Mouse (Mus musculus) CH12.LX (cell line): ENCODE data around the gene Mras. TPM values are rescaled to one million over a fixed set of nuclear protein-coding genes. Genes with fewer than 3 reads are reported as not detected.

Source experiments
- DNase-seq: peaks from one replicate; pipeline ENCODE4 v3.0.0-alpha.2; 2013; ENCODE audit errors: extremely low read depth
- H3K27ac ChIP-seq: 2 replicates; pipeline ENCODE4 v1.5.1; 2012; ENCODE audit warnings: low read depth, mild to moderate bottlenecking, control low read depth, moderate library complexity; ENCODE audit not compliant: insufficient read depth
- H3K27me3 ChIP-seq: replicated peaks from 2 replicates; pipeline ENCODE3; 2012; ENCODE audit warnings: inconsistent platforms
- H3K36me3 ChIP-seq, 2 experiments: replicated peaks in 1 of 2; 2 replicates each; pipeline versions ENCODE3 to v1.6.1; 2012; ENCODE audit warnings: inconsistent platforms in 1 of 2, low read length in 1 of 2, mild to moderate bottlenecking in 1 of 2, mixed read lengths in 1 of 2, moderate library complexity in 1 of 2; ENCODE audit not compliant: control insufficient read depth in 1 of 2, insufficient read depth in 1 of 2
- H3K4me1 ChIP-seq, 2 experiments: 2 replicates each; pipeline ENCODE4 v1.6.1; 2012; ENCODE audit warnings: inconsistent platforms in 1 of 2, moderate library complexity in 1 of 2; ENCODE audit not compliant: insufficient read depth in 2 of 2, control insufficient read depth in 1 of 2
- H3K4me2 ChIP-seq: 2 replicates; pipeline ENCODE4 v1.6.1; 2012; ENCODE audit warnings: low read depth, mild to moderate bottlenecking, control low read depth; ENCODE audit not compliant: poor library complexity, insufficient read depth, severe bottlenecking
- H3K4me3 ChIP-seq, 3 experiments: fragments of 150-350 bp in 1 of 3; sonication (generic) in 1 of 3; replicated peaks in 1 of 3; 2 replicates each; pipeline versions ENCODE3 to v1.5.1; 2011 to 2012; ENCODE audit warnings: low read depth in 2 of 3, low read length in 2 of 3, mild to moderate bottlenecking in 2 of 3, moderate library complexity in 2 of 3, control low read depth in 1 of 3, improper control_type of control experiment in 1 of 3, inconsistent platforms in 1 of 3, mixed read lengths in 1 of 3; ENCODE audit not compliant: poor library complexity in 1 of 3
- H3K79me2 ChIP-seq: replicated peaks from 2 replicates; pipeline ENCODE4 v1.6.1; 2012; ENCODE audit warnings: mild to moderate bottlenecking, moderate library complexity; ENCODE audit not compliant: control insufficient read depth, poor library complexity, insufficient read depth, severe bottlenecking; ENCODE audit errors: extremely low read depth
- H3K9ac ChIP-seq: 2 replicates; pipeline ENCODE4 v1.6.1; 2012; ENCODE audit warnings: low read depth, mild to moderate bottlenecking, control low read depth, moderate library complexity; ENCODE audit not compliant: insufficient read depth
- H3K9me3 ChIP-seq: replicated peaks from 2 replicates; pipeline ENCODE3; 2012; ENCODE audit warnings: low read length, inconsistent platforms, mixed read lengths
- BHLHE40 ChIP-seq: IDR thresholded peaks from 2 replicates; pipeline ENCODE4 v1.6.1; 2011; ENCODE audit warnings: mild to moderate bottlenecking, low read depth, low read length, improper control_type of control experiment
- CHD1 ChIP-seq: IDR thresholded peaks from 2 replicates; pipeline ENCODE4 v1.6.1; 2012; ENCODE audit warnings: low read depth, low read length, improper control_type of control experiment, inconsistent platforms
- CHD2 ChIP-seq: IDR thresholded peaks from 2 replicates; pipeline ENCODE4 v1.6.1; 2011; ENCODE audit warnings: low read length, improper control_type of control experiment
- CTCF ChIP-seq, 2 experiments: IDR thresholded peaks in 1 of 2; conservative IDR thresholded peaks in 1 of 2; 2 replicates each; pipeline ENCODE4 v1.5.1; 2011 to 2012; ENCODE audit warnings: low read depth in 2 of 2, low read length in 2 of 2, improper control_type of control experiment in 1 of 2, inconsistent platforms in 1 of 2, mild to moderate bottlenecking in 1 of 2, moderate library complexity in 1 of 2
- ELF1 ChIP-seq: IDR thresholded peaks from 2 replicates; pipeline ENCODE4 v1.6.1; 2014; ENCODE audit warnings: low read depth, mild to moderate bottlenecking, inconsistent platforms, low read length, improper control_type of control experiment
- EP300 ChIP-seq: IDR thresholded peaks from 2 replicates; pipeline ENCODE4 v1.6.1; 2011; ENCODE audit warnings: low read length, improper control_type of control experiment
- ETS1 ChIP-seq: conservative IDR thresholded peaks from 2 replicates; pipeline ENCODE4 v1.6.1; 2012; ENCODE audit warnings: low read depth, mild to moderate bottlenecking, inconsistent platforms, low read length, improper control_type of control experiment, moderate library complexity
- HCFC1 ChIP-seq: IDR thresholded peaks from 2 replicates; pipeline ENCODE4 v1.6.1; 2012; ENCODE audit warnings: low read depth, mild to moderate bottlenecking, inconsistent platforms, low read length, improper control_type of control experiment
- IRF4 ChIP-seq: IDR thresholded peaks from 2 replicates; pipeline ENCODE4 v1.6.1; 2014; ENCODE audit warnings: low read depth, mild to moderate bottlenecking, inconsistent platforms, low read length, improper control_type of control experiment
- JUN ChIP-seq: IDR thresholded peaks from 2 replicates; pipeline ENCODE4 v1.6.1; 2011; ENCODE audit warnings: low read depth, mild to moderate bottlenecking, low read length, improper control_type of control experiment, moderate library complexity; ENCODE audit not compliant: insufficient read depth
- JUND ChIP-seq: conservative IDR thresholded peaks from 2 replicates; pipeline ENCODE4 v1.6.1; 2011; ENCODE audit warnings: low read depth, low read length, improper control_type of control experiment
- KAT2A ChIP-seq: IDR thresholded peaks from 2 replicates; pipeline ENCODE4 v1.6.1; 2012; ENCODE audit warnings: low read length, improper control_type of control experiment, inconsistent platforms; ENCODE audit not compliant: insufficient replicate concordance
- MAX ChIP-seq: IDR thresholded peaks from 2 replicates; pipeline ENCODE4 v1.6.1; 2011; ENCODE audit warnings: low read length, improper control_type of control experiment
- MXI1 ChIP-seq: IDR thresholded peaks from 2 replicates; pipeline ENCODE4 v1.6.1; 2011; ENCODE audit warnings: mild to moderate bottlenecking, low read depth, low read length, improper control_type of control experiment
- NELFE ChIP-seq: IDR thresholded peaks from 2 replicates; pipeline ENCODE4 v1.6.1; 2011; ENCODE audit warnings: low read depth, low read length, improper control_type of control experiment
- POLR2AphosphoS2 ChIP-seq: IDR thresholded peaks from 2 replicates; pipeline ENCODE4 v1.6.1; 2011; ENCODE audit warnings: low read depth, low read length, improper control_type of control experiment
- RAD21 ChIP-seq: IDR thresholded peaks from 2 replicates; pipeline ENCODE4 v1.6.1; 2011; ENCODE audit warnings: low read depth, mild to moderate bottlenecking, low read length, improper control_type of control experiment, moderate library complexity
- SIN3A ChIP-seq: IDR thresholded peaks from 2 replicates; pipeline ENCODE4 v1.6.1; 2012; ENCODE audit warnings: low read length, improper control_type of control experiment, inconsistent platforms
- SMC3 ChIP-seq: IDR thresholded peaks from 2 replicates; pipeline ENCODE4 v1.6.1; 2011; ENCODE audit warnings: low read depth, low read length, improper control_type of control experiment
- TCF12 ChIP-seq: IDR thresholded peaks from 2 replicates; pipeline ENCODE4 v1.6.1; 2014; ENCODE audit warnings: low read depth, mild to moderate bottlenecking, inconsistent platforms, low read length, improper control_type of control experiment
- USF2 ChIP-seq: conservative IDR thresholded peaks from 2 replicates; pipeline ENCODE4 v1.6.1; 2011; ENCODE audit warnings: low read depth, low read length, improper control_type of control experiment
- ZC3H11A ChIP-seq: IDR thresholded peaks from 2 replicates; pipeline ENCODE4 v1.6.1; 2012; ENCODE audit warnings: low read depth, mild to moderate bottlenecking, inconsistent platforms, low read length, improper control_type of control experiment
- ZKSCAN1 ChIP-seq: IDR thresholded peaks from 2 replicates; pipeline ENCODE4 v1.6.1; 2012; ENCODE audit warnings: low read depth, inconsistent platforms, low read length, improper control_type of control experiment, borderline replicate concordance
- ZMIZ1 ChIP-seq: IDR thresholded peaks from 2 replicates; pipeline ENCODE4 v1.6.1; 2012; ENCODE audit warnings: low read depth, mild to moderate bottlenecking, inconsistent platforms, low read length, improper control_type of control experiment
- ZNF384 ChIP-seq: IDR thresholded peaks from 2 replicates; pipeline ENCODE4 v1.6.1; 2012; ENCODE audit warnings: low read depth, low read length, improper control_type of control experiment, inconsistent platforms
- dilution Hi-C: fragments of 300-500 bp; cut with MboI; formaldehyde crosslinking; loops from 2 replicates; pipeline ENCODE4 v1.14.3; 2020; ENCODE audit warnings: low sequenced_read_pairs; ENCODE audit not compliant: extremely low pct_unique_long_range_greater_than_20kb, extremely low pct_ligation_motif_present
- in situ Hi-C: fragments of 300-500 bp; cut with MboI; formaldehyde crosslinking; loops from 3 replicates; pipeline ENCODE4 v1.14.3; 2019; ENCODE audit warnings: low sequenced_read_pairs, low pct_ligation_motif_present, low pct_unique_long_range_greater_than_20kb, mixed read lengths
- polyA plus RNA-seq: library from polyadenylated mRNA; unstranded; fragments of >175 nt; gene quantifications from 2 replicates; pipeline ENCODE4 v1.2.1, GENCODE M21; 2012; ENCODE audit warnings: low read depth; ENCODE audit not compliant: insufficient read length
- total RNA-seq, 2 experiments: library from RNA; depleted of rRNA; stranded (reverse); fragments of 300-350 nt in 1 of 2; fragments of >200 nt in 1 of 2; gene quantifications; 2 replicates each; pipeline ENCODE4 v1.2.3; 2012 to 2014

Mras gene
- total and polyA plus RNA-seq, 3 experiments: 0.21 TPM; not detected in 2

DNA sequence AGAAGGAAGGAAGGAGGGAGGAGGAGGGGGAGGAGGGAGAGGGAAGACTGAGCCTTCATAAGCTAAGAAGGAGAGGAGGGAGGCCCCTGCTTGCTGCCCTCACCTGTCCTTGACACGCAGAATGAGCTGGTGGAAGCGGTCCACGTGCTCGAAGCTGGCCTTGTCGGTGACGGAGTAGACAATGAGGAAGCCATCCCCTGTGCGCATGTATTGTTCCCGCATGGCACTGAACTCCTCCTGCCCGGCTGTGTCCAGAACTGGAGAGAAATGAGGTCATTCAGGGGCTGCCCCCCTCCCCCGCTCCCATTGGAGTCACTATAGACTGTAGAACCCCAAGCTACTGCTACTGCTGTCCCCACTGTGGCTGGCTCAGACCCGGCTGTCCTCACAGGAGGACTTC is 42.8 kb downstream of the Mras start:
- Histone ChIP-seq H3K4me1 (peaks cover 4 to 12% of the 10 kb centered on the region in 2 experiments; a peak in 2 of 4 replicates), H3K27ac (no peak overlapping the region), H3K36me3 (no peaks in the 10 kb centered on the region), H3K27me3 (no peaks in the 10 kb centered on the region), H3K9ac (no peak overlapping the region), H3K4me2 (0 out of 2 replicates have a peak overlapping the region, but pooled peaks have one; percentile 11), H3K9me3 (no peaks in the 10 kb centered on the region), H3K4me3 (no peak overlapping the region), H3K79me2 (no peaks in the 10 kb centered on the region)
- TF ChIP-seq SMC3: no peak
- TF ChIP-seq ETS1: no peak
- no peak for TF ChIP-seq IRF4
- no peak for TF ChIP-seq CTCF (conservative IDR thresholded peaks at IDR 0.05 in 1 of 2, IDR thresholded peaks at IDR 0.05 in 1 of 2; ENCODE audit: low read depth in 2 of 2, low read length in 2 of 2)
- TF ChIP-seq HCFC1: no peak
- TF ChIP-seq CHD1: no peak
- no peak for TF ChIP-seq JUND
- no peak for TF ChIP-seq NELFE
- no peak for TF ChIP-seq SIN3A
- TF ChIP-seq KAT2A: no peak
- TF ChIP-seq BHLHE40: no peak
- TF ChIP-seq ELF1: no peak
- DNase-seq: no peak
- dilution Hi-C loops (no loop called here), in situ Hi-C loops (no loop called here)

DNA sequence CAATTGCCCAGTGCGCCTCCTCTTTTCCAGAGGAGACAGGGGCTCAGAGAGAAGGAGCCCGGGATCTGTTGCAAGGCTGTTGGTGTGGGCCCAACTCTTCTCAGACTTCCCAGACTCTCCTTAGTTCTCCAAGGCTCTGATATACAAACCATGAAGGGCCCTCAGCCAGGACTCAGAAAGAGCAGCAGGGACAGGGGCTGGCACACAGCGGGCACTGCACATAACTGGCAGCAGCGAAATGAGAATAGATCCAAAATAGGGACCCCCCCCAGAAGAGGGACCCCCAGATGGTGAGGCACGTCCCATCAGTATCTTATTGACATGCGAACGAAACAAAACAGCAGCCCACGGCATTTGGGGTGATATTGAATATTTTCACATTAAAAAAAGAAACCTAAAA is 44.0 kb downstream of the Mras start:
- no peaks in the 10 kb centered on the region for H3K36me3 ChIP-seq
- no peak overlapping the region for H3K9ac ChIP-seq
- no peaks in the 10 kb centered on the region for H3K9me3 ChIP-seq
- dilution Hi-C loops: no loop called here
- in situ Hi-C loops: no loop called here
- H3K4me2 ChIP-seq: no peak overlapping the region
- H3K4me3 ChIP-seq: no peak overlapping the region
- H3K79me2 ChIP-seq: no peaks in the 10 kb centered on the region
- H3K27me3 ChIP-seq: no peaks in the 10 kb centered on the region
- peaks cover 4 to 12% of the 10 kb centered on the region in 2 experiments; a peak in 2 of 4 replicates for H3K4me1 ChIP-seq
- TF ChIP-seq ETS1 (no peak), USF2 (no peak), NELFE (no peak), MAX (no peak), ZMIZ1 (no peak), EP300 (no peak), ZC3H11A (no peak), JUN (no peak), ZKSCAN1 (no peak), RAD21 (no peak), SMC3 (no peak), MXI1 (no peak), POLR2AphosphoS2 (no peak), CHD2 (no peak), ZNF384 (no peak), TCF12 (no peak)
- no peak for DNase-seq
- no peak overlapping the region for H3K27ac ChIP-seq
